Mouse (Mus musculus): ENCODE data around the gene Slc5a10. TPM values are rescaled to one million over a fixed set of nuclear protein-coding genes. Genes with fewer than 3 reads are reported as not detected.

Gene Slc5a10
- polyA plus RNA-seq, 1 experiment from 2014 or later: 0.08 TPM

DNA sequence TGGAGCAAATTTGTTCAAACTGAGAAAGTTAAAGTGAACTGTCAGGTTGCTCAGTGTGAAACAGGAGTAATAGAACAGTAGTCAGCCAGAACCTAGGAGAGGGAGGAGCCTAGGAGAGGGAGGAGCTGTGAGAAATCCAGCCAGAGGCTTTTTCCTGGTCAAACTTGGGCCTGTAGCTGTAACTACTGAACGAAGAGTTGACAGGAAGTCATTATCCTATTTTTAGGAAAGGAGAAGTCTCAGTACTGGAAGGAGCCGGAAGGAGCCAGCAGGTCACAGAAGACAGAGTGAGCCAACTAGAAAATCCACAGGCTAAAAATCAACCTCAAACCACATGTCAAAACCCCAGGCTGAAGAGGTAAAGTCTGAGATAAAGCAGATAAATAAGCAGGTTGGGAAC lies 7.4 kb upstream of the Slc5a10 start:
- 91% methylated on average over 2 of the region's 2 CpGs for WGBS
- H3K27me3 ChIP-seq: no peaks in the 10 kb centered on the region
- peaks cover 64% of the 10 kb centered on the region for H3K36me3 ChIP-seq
- H3K27ac ChIP-seq: no peak overlapping the region
- ATAC-seq: no peak
- no peak overlapping the region for H3K9ac ChIP-seq (replicated peaks)
- H3K4me1 ChIP-seq (replicated peaks): no peaks in the 10 kb centered on the region
- H3K9me3 ChIP-seq: no peaks in the 10 kb centered on the region
- no peak overlapping the region for H3K4me2 ChIP-seq (replicated peaks)
- H3K4me3 ChIP-seq (replicated peaks): no peak overlapping the region

DNA sequence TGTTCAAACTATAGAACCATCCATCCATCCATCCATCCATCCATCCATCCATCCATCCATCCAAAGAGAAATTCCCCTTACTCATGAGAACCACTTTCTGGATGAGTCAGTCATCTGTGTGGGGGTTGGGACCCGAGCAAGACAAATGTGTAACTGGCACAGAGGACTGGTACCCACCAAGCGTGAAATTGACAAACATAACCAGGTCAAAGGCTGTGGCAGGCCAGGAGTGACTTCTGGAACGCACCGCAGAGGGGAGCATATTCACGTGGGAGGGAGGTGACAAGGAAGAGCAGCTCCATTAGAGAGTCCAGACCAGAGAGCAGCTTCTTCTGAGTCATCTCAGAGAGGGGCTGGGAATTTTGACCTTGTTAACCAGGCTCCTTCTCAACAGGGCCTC lies 1.5 kb upstream of the Slc5a10 start:
- WGBS: 67% methylated on average over 5 of the region's 5 CpGs
- ATAC-seq: no peak

DNA sequence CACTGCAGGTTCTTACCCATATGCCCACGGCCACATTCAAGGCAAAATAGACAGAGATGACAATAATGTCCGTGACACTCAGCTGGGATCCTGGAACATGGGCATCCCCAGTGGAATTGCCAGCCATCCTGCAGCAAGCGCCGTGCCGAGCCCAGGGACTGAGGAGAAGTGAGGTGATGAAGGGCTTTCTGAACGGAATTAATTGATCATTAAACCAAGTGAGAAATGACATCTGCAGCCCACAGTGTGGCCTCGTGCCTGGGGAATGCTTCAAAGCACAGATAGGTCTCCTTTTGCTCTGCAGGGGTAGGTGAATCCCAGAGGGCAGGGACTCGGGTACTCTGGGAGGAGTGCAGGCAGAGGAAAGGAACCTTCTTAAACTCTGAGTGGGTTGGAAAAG lies 800 bp downstream of the Slc5a10 start:
- 69% methylated on average over 8 of the region's 8 CpGs for WGBS
- no peak for ATAC-seq
- H3K36me3 ChIP-seq: no peaks in the 10 kb centered on the region

More for the DNA sequence above, 1.5 kb upstream of the Slc5a10 start:
- Histone ChIP-seq H3K27me3 (no peaks in the 10 kb centered on the region), H3K9me3 (no peaks in the 10 kb centered on the region), H3K36me3 (peaks cover 10% of the 10 kb centered on the region), H3K9ac (replicated peaks) (no peak overlapping the region), H3K27ac (no peak overlapping the region), H3K4me2 (replicated peaks) (no peak overlapping the region), H3K4me1 (replicated peaks) (no peaks in the 10 kb centered on the region), H3K4me3 (replicated peaks) (no peak overlapping the region)

DNA sequence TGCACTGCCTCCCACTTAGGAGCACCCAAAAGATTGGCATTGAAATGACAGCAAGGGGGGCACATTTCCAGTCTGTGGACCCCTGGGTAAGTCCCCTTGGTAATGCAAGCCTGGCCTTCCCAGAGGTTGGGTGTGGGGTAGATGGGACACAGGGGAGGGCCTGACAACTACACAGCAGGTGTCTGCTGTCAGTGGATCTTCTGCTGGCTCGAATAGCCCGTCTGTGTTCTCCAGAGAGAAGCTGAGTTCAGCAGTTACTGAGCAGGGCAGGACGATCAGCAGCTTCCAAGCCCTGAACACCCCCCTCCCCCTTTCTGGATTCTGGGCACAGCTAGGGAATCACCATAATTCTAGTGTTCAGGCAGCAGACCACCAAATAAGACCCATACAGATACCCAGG lies 1.2 kb downstream of the Slc5a10 start:
- H3K9me3 ChIP-seq: no peaks in the 10 kb centered on the region
- no peak overlapping the region for H3K4me2 ChIP-seq (replicated peaks)
- H3K9ac ChIP-seq (replicated peaks): no peak overlapping the region
- peaks cover 3% of the 10 kb centered on the region; the same call in 1 of the 2 replicates for H3K4me1 ChIP-seq (replicated peaks)
- ATAC-seq: no peak
- no peaks in the 10 kb centered on the region for H3K36me3 ChIP-seq
- no peaks in the 10 kb centered on the region for H3K27me3 ChIP-seq
- 61% methylated on average over 3 of the region's 3 CpGs for whole genome bisulfite sequencing
- H3K27ac ChIP-seq: no peak overlapping the region
- no peak overlapping the region for H3K4me3 ChIP-seq (replicated peaks)

More for the DNA sequence above, 800 bp downstream of the Slc5a10 start:
- Histone ChIP-seq H3K4me2 (replicated peaks) (no peak overlapping the region), H3K9ac (replicated peaks) (no peak overlapping the region), H3K4me3 (replicated peaks) (no peak overlapping the region), H3K27me3 (no peaks in the 10 kb centered on the region), H3K9me3 (no peaks in the 10 kb centered on the region), H3K4me1 (replicated peaks) (peaks cover 2% of the 10 kb centered on the region; the same call in 1 of the 2 replicates), H3K27ac (no peak overlapping the region)

DNA sequence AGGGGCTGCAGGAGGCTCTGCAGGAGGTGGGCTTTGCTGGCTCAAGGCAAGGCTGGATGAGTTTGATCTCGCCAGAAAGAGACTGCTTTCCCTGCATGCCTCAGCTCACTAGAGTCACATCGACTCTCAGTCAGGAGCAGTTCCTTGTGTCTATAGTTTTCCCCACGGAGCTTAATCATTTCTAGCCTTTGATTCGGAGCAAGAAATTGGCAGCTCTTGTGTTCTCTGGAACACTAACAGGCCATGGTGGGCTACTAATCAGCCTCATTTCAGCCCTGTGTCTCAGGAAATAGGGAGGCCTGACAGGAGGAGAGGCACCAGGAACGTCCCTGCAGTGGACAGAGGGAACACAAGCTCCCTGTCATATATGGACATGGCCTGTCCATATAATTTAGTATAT lies 2.6 kb downstream of the Slc5a10 start:
- Histone ChIP-seq H3K9ac (replicated peaks) (no peak overlapping the region), H3K27me3 (0 out of 2 replicates have a peak, but pooled peaks cover 4% of the 10 kb centered on the region), H3K4me3 (replicated peaks) (no peak overlapping the region), H3K4me1 (replicated peaks) (peaks cover 3% of the 10 kb centered on the region; the same call in 1 of the 2 replicates), H3K27ac (no peak overlapping the region), H3K36me3 (no peaks in the 10 kb centered on the region), H3K9me3 (no peaks in the 10 kb centered on the region), H3K4me2 (replicated peaks) (no peak overlapping the region)
- WGBS: 65% methylated on average over 5 of the region's 5 CpGs
- ATAC-seq: no peak

DNA sequence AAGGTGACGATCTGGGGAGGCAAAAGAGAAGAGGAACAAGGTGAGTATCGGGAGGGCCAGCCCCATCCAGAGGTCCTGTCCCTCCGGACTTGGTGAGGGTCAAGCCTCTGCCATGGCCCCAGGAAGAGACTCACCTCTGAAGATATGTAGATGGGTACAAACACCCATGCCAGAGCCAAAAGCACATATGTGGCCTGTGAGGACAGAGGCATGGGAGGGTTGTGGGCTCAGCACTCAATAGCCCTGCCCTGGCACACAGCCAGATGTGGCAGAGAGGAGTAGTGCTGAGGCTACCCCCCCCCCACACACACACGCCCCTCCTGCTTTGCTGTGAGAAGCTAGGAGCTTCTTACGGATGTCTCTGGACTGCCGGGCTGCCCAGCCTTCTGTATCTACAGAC lies 5.5 kb downstream of the Slc5a10 start:
- peak; percentile 37; the same call in 1 of the 2 replicates for ATAC-seq
- no peaks in the 10 kb centered on the region for H3K9me3 ChIP-seq
- no peak overlapping the region for H3K4me2 ChIP-seq (replicated peaks)

DNA sequence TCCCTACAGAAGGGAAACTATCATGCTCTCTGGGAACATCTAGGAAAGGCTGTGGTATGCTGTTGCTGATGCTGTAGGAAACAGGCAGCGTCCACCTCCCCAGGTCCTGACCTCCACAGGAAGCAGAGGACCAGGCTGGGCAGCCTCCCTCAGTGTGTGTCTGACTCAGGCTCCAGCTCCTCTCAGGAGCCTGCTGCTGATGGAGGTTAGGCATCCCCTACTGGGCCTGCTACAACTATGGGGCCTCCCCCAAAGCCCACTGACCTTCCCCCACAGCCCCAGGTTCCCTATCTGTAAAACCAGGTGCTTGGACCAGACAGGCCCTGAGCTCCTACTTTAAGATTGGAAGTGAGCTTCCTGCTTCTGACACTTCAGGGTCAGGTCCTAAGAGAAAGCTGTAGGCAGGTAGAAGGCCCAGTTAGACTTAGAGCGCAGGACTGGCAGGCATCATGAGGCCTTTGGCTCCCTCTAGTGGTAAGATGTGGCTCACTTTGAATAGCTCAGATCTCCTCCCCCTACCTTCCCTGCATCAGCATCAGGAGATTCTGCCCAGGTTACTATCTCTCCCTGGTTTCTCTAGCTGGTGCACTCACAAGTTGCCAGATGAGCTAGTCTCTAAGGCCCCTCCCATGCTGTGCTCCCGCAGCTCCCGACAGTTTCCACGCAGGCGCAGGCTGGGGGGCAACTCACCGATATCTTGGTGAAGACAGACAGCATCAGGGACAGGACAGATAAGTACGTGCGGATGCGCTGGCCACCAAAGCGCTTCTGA lies 6.1 kb downstream of the Slc5a10 start:
- Histone ChIP-seq H3K27ac (no peak overlapping the region), H3K27me3 (0 out of 2 replicates have a peak, but pooled peaks cover 4% of the 10 kb centered on the region), H3K9me3 (no peaks in the 10 kb centered on the region), H3K4me3 (replicated peaks) (no peak overlapping the region), H3K4me2 (replicated peaks) (no peak overlapping the region), H3K9ac (replicated peaks) (no peak overlapping the region), H3K4me1 (replicated peaks) (peaks cover 3% of the 10 kb centered on the region; the same call in 1 of the 2 replicates), H3K36me3 (no peaks in the 10 kb centered on the region)
- WGBS: 47% methylated on average over 11 of the region's 11 CpGs
- ATAC-seq: peak; percentile 88

More for the DNA sequence above, 5.5 kb downstream of the Slc5a10 start:
- Histone ChIP-seq H3K9ac (replicated peaks) (no peak overlapping the region), H3K4me3 (replicated peaks) (no peak overlapping the region), H3K27ac (no peak overlapping the region), H3K4me1 (replicated peaks) (peaks cover 3% of the 10 kb centered on the region; the same call in 1 of the 2 replicates), H3K36me3 (no peaks in the 10 kb centered on the region), H3K27me3 (0 out of 2 replicates have a peak, but pooled peaks cover 4% of the 10 kb centered on the region)
- WGBS: 69% methylated on average over 6 of the region's 6 CpGs

DNA sequence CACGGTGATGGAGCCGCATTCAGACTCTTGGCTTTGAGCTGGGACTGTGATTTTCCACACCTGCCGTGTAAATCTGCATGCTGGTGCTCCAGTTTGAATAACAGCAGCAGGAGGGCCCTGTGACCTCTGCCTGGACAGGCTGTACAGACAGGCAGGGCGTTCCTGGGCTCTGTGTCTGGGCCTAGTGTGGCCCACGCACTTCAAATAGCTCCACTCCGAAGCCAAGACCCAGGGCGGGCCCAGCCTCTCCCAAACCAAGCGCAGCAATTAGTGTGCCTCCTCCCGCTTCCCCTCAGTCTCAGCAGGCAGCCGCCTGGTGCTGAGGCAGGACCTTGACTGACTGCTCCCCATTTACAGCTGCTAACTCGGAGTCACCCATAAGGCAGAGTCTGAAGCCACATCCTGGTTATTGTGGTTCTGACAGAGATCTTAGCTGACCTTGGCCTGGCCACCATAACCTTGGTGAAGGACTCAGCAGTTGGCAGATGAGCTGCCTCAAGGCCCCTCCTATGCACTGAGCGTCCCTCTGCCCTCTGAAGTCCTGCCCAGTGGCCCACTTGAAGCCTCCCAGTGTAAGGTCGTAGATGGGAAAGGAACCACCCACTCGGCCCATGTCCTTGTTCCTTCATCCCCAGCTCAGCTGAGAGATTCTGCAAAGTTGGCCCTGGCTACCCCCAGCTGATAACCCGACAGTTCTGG lies 7.3 kb downstream of the Slc5a10 start:
- Histone ChIP-seq H3K4me1 (replicated peaks) (peaks cover 3% of the 10 kb centered on the region; the same call in 1 of the 2 replicates), H3K36me3 (no peaks in the 10 kb centered on the region), H3K4me3 (replicated peaks) (no peak overlapping the region), H3K9me3 (no peaks in the 10 kb centered on the region), H3K27me3 (0 out of 2 replicates have a peak, but pooled peaks cover 4% of the 10 kb centered on the region), H3K4me2 (replicated peaks) (no peak overlapping the region), H3K27ac (no peak overlapping the region), H3K9ac (replicated peaks) (no peak overlapping the region)
- no peak for ATAC-seq
- WGBS: 61% methylated on average over 15 of the region's 15 CpGs

DNA sequence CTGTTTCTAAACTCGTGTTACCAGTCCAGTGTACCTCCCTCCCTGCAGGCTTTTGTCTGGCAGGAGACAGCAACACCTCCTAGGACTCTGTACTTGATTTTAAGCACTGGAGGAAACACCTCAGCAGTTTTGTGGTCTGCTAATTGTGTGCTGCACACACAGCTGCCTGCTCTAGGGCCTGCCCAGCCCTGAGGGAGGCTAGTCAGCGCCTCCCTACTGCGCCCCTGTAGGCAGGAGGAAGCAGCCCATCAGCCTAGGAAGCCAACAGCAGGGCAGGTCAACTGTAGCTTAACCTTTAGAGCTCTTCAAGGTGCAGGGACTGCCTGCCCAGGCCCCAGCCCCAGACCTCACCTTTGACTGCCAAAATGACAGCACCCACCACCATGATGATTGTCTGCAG lies 11.7 kb downstream of the Slc5a10 start:
- no peak overlapping the region for H3K4me3 ChIP-seq (replicated peaks)
- no peak overlapping the region for H3K9ac ChIP-seq (replicated peaks)
- 0 out of 2 replicates have a peak, but pooled peaks cover 4% of the 10 kb centered on the region for H3K27me3 ChIP-seq
- H3K36me3 ChIP-seq: no peaks in the 10 kb centered on the region
- no peak for ATAC-seq
- H3K4me1 ChIP-seq (replicated peaks): no peaks in the 10 kb centered on the region
- WGBS: 64% methylated on average over 3 of the region's 3 CpGs
- H3K27ac ChIP-seq: no peak overlapping the region
- H3K4me2 ChIP-seq (replicated peaks): no peak overlapping the region
- H3K9me3 ChIP-seq: no peaks in the 10 kb centered on the region

DNA sequence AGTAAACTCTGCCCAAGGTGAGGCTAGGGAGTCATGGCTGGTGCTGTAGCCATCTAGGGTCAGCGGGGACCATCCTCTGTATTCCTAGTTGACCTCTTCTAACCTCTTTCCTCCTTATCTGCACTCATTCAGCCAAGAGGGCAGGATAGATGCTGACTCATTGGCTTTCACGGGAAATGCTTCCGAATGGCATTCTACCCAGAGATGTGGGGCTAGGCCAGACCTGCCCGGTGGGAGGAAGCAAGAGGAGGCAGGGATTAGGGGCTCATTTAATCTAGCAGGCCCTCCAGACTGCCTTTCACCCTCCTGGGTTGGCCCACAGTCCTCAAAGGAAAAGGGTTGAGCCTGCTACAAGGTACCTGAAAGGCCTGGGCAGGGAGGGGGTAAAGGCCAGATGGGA lies 14.4 kb downstream of the Slc5a10 start:
- ATAC-seq: no peak

DNA sequence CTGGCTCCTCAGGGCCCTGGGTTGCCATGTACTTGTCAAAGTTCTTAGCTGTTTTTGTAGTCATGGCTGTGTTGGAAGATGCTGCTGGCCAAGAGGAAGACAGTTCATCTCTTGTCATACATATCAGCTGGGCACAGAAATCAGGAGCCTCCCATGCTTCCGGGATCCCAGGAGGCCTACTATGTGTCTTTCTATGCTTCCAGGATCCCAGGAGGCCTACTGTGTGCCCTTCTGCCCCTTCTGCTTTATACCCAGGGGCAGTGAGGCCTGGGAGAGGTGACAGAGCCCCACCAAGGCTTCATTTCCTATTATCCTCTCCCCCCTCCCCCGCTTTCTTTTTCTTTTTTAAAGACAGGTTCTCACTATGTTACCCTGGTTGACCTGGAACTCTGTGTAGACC lies 15.0 kb downstream of the Slc5a10 start:
- no peak for ATAC-seq
- no peaks in the 10 kb centered on the region for H3K36me3 ChIP-seq
- no peak overlapping the region for H3K27ac ChIP-seq
- no peak overlapping the region for H3K9ac ChIP-seq (replicated peaks)
- no peaks in the 10 kb centered on the region for H3K27me3 ChIP-seq
- no peak overlapping the region for H3K4me2 ChIP-seq (replicated peaks)
- no peaks in the 10 kb centered on the region for H3K9me3 ChIP-seq
- H3K4me3 ChIP-seq (replicated peaks): no peak overlapping the region
- WGBS: 95% methylated on average over 2 of the region's 2 CpGs
- peaks cover 8% of the 10 kb centered on the region; the same call in 1 of the 2 replicates for H3K4me1 ChIP-seq (replicated peaks)

More for the DNA sequence above, 14.4 kb downstream of the Slc5a10 start:
- H3K27ac ChIP-seq: no peak overlapping the region
- H3K27me3 ChIP-seq: no peaks in the 10 kb centered on the region
- H3K4me2 ChIP-seq (replicated peaks): no peak overlapping the region
- H3K9me3 ChIP-seq: no peaks in the 10 kb centered on the region
- no peak overlapping the region for H3K9ac ChIP-seq (replicated peaks)
- no peaks in the 10 kb centered on the region for H3K36me3 ChIP-seq
- 0 out of 2 replicates have a peak, but pooled peaks cover 6% of the 10 kb centered on the region for H3K4me1 ChIP-seq (replicated peaks)
- 66% methylated on average over 4 of the region's 4 CpGs for WGBS
- no peak overlapping the region for H3K4me3 ChIP-seq (replicated peaks)

DNA sequence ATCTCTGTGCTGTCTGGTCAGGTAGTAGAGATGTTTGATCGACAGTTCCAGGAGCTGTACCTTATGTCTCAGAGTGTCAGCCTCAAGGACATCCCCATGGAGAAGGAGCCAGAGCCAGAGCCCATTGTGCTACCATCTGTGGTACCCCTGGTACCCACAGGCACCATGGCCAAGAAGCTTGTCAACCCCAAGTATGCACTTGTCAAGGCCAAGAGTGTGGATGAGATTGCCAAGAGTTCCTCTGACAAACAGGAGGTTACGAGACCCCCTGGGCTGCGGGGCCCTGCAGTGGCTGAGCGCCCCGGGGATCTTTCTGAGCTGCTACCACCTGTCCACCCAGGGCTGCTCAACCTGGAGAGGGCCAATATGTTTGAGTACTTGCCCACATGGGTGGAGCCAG lies 18.1 kb downstream of the Slc5a10 start:
- Histone ChIP-seq H3K9ac (replicated peaks) (no peak overlapping the region), H3K4me3 (replicated peaks) (no peak overlapping the region), H3K4me1 (replicated peaks) (peaks cover 15% of the 10 kb centered on the region), H3K36me3 (no peaks in the 10 kb centered on the region), H3K27ac (no peak overlapping the region), H3K4me2 (replicated peaks) (no peak overlapping the region), H3K27me3 (no peaks in the 10 kb centered on the region), H3K9me3 (no peaks in the 10 kb centered on the region)
- 95% methylated on average over 5 of the region's 5 CpGs for WGBS
- no peak for ATAC-seq

All from midbrain, embryonic 13.5 days (tissue).